Mouse (Mus musculus) MEL (cell line): ENCODE data around the gene Srcin1. TPM values are rescaled to one million over a fixed set of nuclear protein-coding genes. Genes with fewer than 3 reads are reported as not detected.

Experiments
- DNase-seq: peaks from one replicate; pipeline ENCODE4 v3.0.0; 2011; ENCODE audit warnings: low read depth, low spot score
- H3K27ac ChIP-seq: 2 replicates; pipeline ENCODE4 v1.5.1; 2012; ENCODE audit warnings: low read depth, mild to moderate bottlenecking, control low read depth, low read length, moderate library complexity; ENCODE audit not compliant: control insufficient read depth
- H3K27me3 ChIP-seq, 2 experiments: fragments of 150-350 bp in 1 of 2; sonication (generic) in 1 of 2; 2 replicates each; pipeline ENCODE4 v1.6.1; 2012; ENCODE audit warnings: low read length in 2 of 2, mild to moderate bottlenecking in 2 of 2, improper control_type of control experiment in 1 of 2, moderate library complexity in 1 of 2; ENCODE audit not compliant: insufficient read depth in 2 of 2, control insufficient read depth in 1 of 2
- H3K36me3 ChIP-seq, 2 experiments: 2 replicates each; pipeline ENCODE4 v1.6.1; 2012 to 2014; ENCODE audit warnings: low read length in 2 of 2, improper control_type of control experiment in 1 of 2, inconsistent platforms in 1 of 2, mild to moderate bottlenecking in 1 of 2; ENCODE audit not compliant: insufficient read depth in 2 of 2, control insufficient read depth in 1 of 2
- H3K4me1 ChIP-seq, 2 experiments: fragments of 150-350 bp in 1 of 2; sonication (generic) in 1 of 2; 2 replicates each; pipeline ENCODE4 v1.6.1; 2012; ENCODE audit warnings: low read length in 2 of 2, improper control_type of control experiment in 1 of 2, mild to moderate bottlenecking in 1 of 2; ENCODE audit not compliant: insufficient read depth in 2 of 2, control insufficient read depth in 1 of 2
- H3K4me3 ChIP-seq, 2 experiments: fragments of 150-350 bp in 1 of 2; sonication (generic) in 1 of 2; 2 replicates each; pipeline ENCODE4 v1.5.1; 2012; ENCODE audit warnings: low read depth in 2 of 2, low read length in 2 of 2, mild to moderate bottlenecking in 2 of 2, moderate library complexity in 2 of 2, control low read depth in 1 of 2, improper control_type of control experiment in 1 of 2; ENCODE audit not compliant: control insufficient read depth in 1 of 2, insufficient read depth in 1 of 2
- H3K79me2 ChIP-seq: 2 replicates; pipeline ENCODE4 v1.6.1; 2012; ENCODE audit warnings: mild to moderate bottlenecking, low read length, moderate library complexity; ENCODE audit not compliant: control insufficient read depth, poor library complexity, insufficient read depth
- H3K9ac ChIP-seq: 2 replicates; pipeline ENCODE4 v1.6.1; 2012; ENCODE audit warnings: low read depth, mild to moderate bottlenecking, control low read depth, low read length, moderate library complexity; ENCODE audit not compliant: control insufficient read depth, poor library complexity, severe bottlenecking
- H3K9me3 ChIP-seq: fragments of 150-350 bp; sonication (generic); replicated peaks from 2 replicates; pipeline ENCODE4 v1.6.1; 2012; ENCODE audit warnings: mild to moderate bottlenecking, low read length, improper control_type of control experiment, moderate library complexity; ENCODE audit not compliant: insufficient read depth
- BHLHE40 ChIP-seq: IDR thresholded peaks from 2 replicates; pipeline ENCODE4 v1.6.1; 2012; ENCODE audit warnings: low read depth, mild to moderate bottlenecking, inconsistent platforms, low read length, improper control_type of control experiment, borderline replicate concordance
- ELF1 ChIP-seq: IDR thresholded peaks from 2 replicates; pipeline ENCODE4 v1.6.1; 2014; ENCODE audit warnings: low read depth, mild to moderate bottlenecking, inconsistent platforms, low read length, improper control_type of control experiment, moderate library complexity
- GABPA ChIP-seq: IDR thresholded peaks from 2 replicates; pipeline ENCODE4 v1.6.1; 2012; ENCODE audit warnings: low read depth, mild to moderate bottlenecking, inconsistent platforms, low read length, improper control_type of control experiment, moderate library complexity
- MAX ChIP-seq: IDR thresholded peaks from 2 replicates; pipeline ENCODE4 v1.6.1; 2011; ENCODE audit warnings: low read length, improper control_type of control experiment
- MYC ChIP-seq: IDR thresholded peaks from 2 replicates; pipeline ENCODE4 v1.6.1; 2011; ENCODE audit warnings: low read depth, mild to moderate bottlenecking, low read length, improper control_type of control experiment, moderate library complexity
- NELFE ChIP-seq: IDR thresholded peaks from 2 replicates; pipeline ENCODE4 v1.6.1; 2011; ENCODE audit warnings: low read depth, low read length, improper control_type of control experiment
- POLR2AphosphoS5 ChIP-seq: IDR thresholded peaks from 2 replicates; pipeline ENCODE4 v1.6.1; 2012; ENCODE audit warnings: low read depth, borderline replicate concordance, mild to moderate bottlenecking, inconsistent platforms, low read length, moderate library complexity, mixed read lengths
- RAD21 ChIP-seq: IDR thresholded peaks from 2 replicates; pipeline ENCODE4 v1.6.1; 2011; ENCODE audit warnings: mild to moderate bottlenecking, low read depth, low read length, improper control_type of control experiment
- SMC3 ChIP-seq: IDR thresholded peaks from 2 replicates; pipeline ENCODE4 v1.6.1; 2011; ENCODE audit warnings: low read depth, low read length, improper control_type of control experiment
- TAL1 ChIP-seq: IDR thresholded peaks from 2 replicates; pipeline ENCODE4 v1.6.1; 2012; ENCODE audit warnings: mild to moderate bottlenecking, inconsistent platforms, low read length, moderate library complexity, mixed read lengths
- TCF12 ChIP-seq: IDR thresholded peaks from 2 replicates; pipeline ENCODE4 v1.6.1; 2014; ENCODE audit warnings: low read depth, mild to moderate bottlenecking, inconsistent platforms, low read length, improper control_type of control experiment, moderate library complexity
- USF1 ChIP-seq: IDR thresholded peaks from 2 replicates; pipeline ENCODE4 v1.6.1; 2014; ENCODE audit warnings: low read depth, mild to moderate bottlenecking, inconsistent platforms, low read length, improper control_type of control experiment, moderate library complexity
- ZC3H11A ChIP-seq: IDR thresholded peaks from 2 replicates; pipeline ENCODE4 v1.6.1; 2012; ENCODE audit warnings: low read depth, mild to moderate bottlenecking, inconsistent platforms, low read length, improper control_type of control experiment
- ZNF384 ChIP-seq: IDR thresholded peaks from 2 replicates; pipeline ENCODE4 v1.6.1; 2012; ENCODE audit warnings: low read depth, mild to moderate bottlenecking, inconsistent platforms, low read length, improper control_type of control experiment
- polyA plus RNA-seq, 2 experiments: library from polyadenylated mRNA; stranded (reverse) in 1 of 2; unstranded in 1 of 2; fragments of >175 nt in 1 of 2; fragments of >200 nt in 1 of 2; gene quantifications; 2 replicates each; pipeline versions ENCODE4 v1.2.1 to v1.2.4; 2012; ENCODE audit warnings: low replicate concordance in 2 of 2, low read depth in 1 of 2; ENCODE audit not compliant: insufficient read length in 2 of 2, insufficient read depth in 1 of 2, missing spikeins in 1 of 2
- total RNA-seq: library from RNA; depleted of rRNA; stranded (reverse); fragments of 300-350 nt; gene quantifications from 2 replicates; pipeline ENCODE4 v1.2.3, GENCODE M21; 2012

Srcin1 gene
- total and polyA plus RNA-seq, 3 experiments: 0.04 to 0.10 TPM; not detected in 1

- no peaks in the 10 kb centered on the region for H3K9me3 ChIP-seq
- DNase-seq: no peak
- TF ChIP-seq ZC3H11A: no peak
- no peak for TF ChIP-seq BHLHE40
- TF ChIP-seq, all 39 proteins: peak for 0
- Histone ChIP-seq H3K79me2 (no peaks in the 10 kb centered on the region), H3K4me3 (no peak overlapping the region), H3K4me1 (no peaks in the 10 kb centered on the region), H3K27me3 (peaks cover 12 to 21% of the 10 kb centered on the region in 2 experiments), H3K36me3 (no peaks in the 10 kb centered on the region), H3K9ac (no peak overlapping the region), H3K27ac (no peak overlapping the region)
Measured at GRCm38 (mm10) chr11:97591910-97592309, 15.9 kb upstream of the Srcin1 start.

GRCm38 (mm10) chr11:97590227-97590960 is 14.4 kb upstream of the Srcin1 start:
- Histone ChIP-seq H3K9ac (no peak overlapping the region), H3K9me3 (no peaks in the 10 kb centered on the region), H3K4me1 (peaks cover 0 to 4% of the 10 kb centered on the region in 2 experiments; a peak in 1 of 4 replicates), H3K36me3 (no peaks in the 10 kb centered on the region; a peak in 1 of 4 replicates), H3K27ac (no peak overlapping the region), H3K27me3 (peaks cover 8 to 17% of the 10 kb centered on the region in 2 experiments), H3K4me3 (no peak overlapping the region), H3K79me2 (no peaks in the 10 kb centered on the region)
- DNase-seq: no peak
- TF ChIP-seq NELFE (no peak), RAD21 (no peak), POLR2AphosphoS5 (no peak), ELF1 (no peak), TAL1 (no peak), MAX (no peak)

GRCm38 (mm10) chr11:97589216-97589615 is 13.2 kb upstream of the Srcin1 start:
- H3K4me3 ChIP-seq: no peak overlapping the region
- no peaks in the 10 kb centered on the region for H3K9me3 ChIP-seq
- H3K27ac ChIP-seq: no peak overlapping the region
- no peak overlapping the region for H3K9ac ChIP-seq
- no peaks in the 10 kb centered on the region for H3K79me2 ChIP-seq
- TF ChIP-seq TCF12 (no peak), BHLHE40 (no peak), SMC3 (no peak), MYC (no peak), GABPA (no peak), ZNF384 (no peak), POLR2AphosphoS5 (no peak), TAL1 (no peak), USF1 (no peak)
- peaks cover 10 to 17% of the 10 kb centered on the region in 2 experiments for H3K27me3 ChIP-seq
- peaks cover 0 to 4% of the 10 kb centered on the region in 2 experiments; a peak in 1 of 4 replicates for H3K4me1 ChIP-seq
- DNase-seq: no peak
- H3K36me3 ChIP-seq: no peaks in the 10 kb centered on the region; a peak in 1 of 4 replicates
